ENCODE assay signal across 8 mouse cellular contexts in the genomic region with DNA sequence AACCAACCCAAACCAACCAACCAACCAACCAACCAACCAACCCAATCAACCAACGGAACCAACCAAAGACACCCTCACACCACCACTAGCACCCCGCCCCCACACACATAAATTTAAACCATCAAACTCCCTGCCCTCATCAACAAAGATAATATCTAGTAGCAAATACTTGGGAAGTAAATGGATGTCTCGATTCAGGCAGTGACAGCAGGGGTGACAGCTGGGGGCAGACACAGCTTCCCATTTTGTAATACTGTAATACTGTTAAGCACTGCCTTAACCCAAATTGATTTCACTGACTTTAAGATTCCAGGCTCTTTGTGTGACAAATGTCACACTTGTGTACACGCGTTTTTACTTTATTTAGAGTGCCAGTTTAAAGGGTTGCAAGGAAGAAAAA. TPM values are rescaled to one million over a fixed set of nuclear protein-coding genes. Genes with fewer than 3 reads are reported as not detected.
DNase-seq lines count a peak whose midpoint lies in the region; ATAC-seq and TF ChIP-seq lines count a peak whose summit lies in the region.

No protein-coding gene starts in this region.

- H3K4me1 ChIP-seq in heart, embryonic 10.5 days = peaks cover 12% of the 10 kb centered on the region
- H3K4me1 ChIP-seq in hindbrain, embryonic 14.5 days (replicated peaks; ENCODE audit: control insufficient read depth, insufficient read depth, low read length) = no peaks in the 10 kb centered on the region; the same call in 1 of the 2 replicates
- H3K4me1 ChIP-seq in liver, postnatal 0 days (ENCODE audit: insufficient read depth) = 0 out of 2 replicates have a peak, but pooled peaks cover 5% of the 10 kb centered on the region

- no peak overlapping the region for H3K27ac ChIP-seq in heart, embryonic 10.5 days
- no peak overlapping the region for H3K27ac ChIP-seq in hindbrain, embryonic 14.5 days
- no peak overlapping the region for H3K27ac ChIP-seq in liver, postnatal 0 days (ENCODE audit: low read depth)

- peaks cover 33% of the 10 kb centered on the region for H3K27me3 ChIP-seq in heart, embryonic 10.5 days (ENCODE audit: insufficient read depth, poor library complexity, severe bottlenecking)
- peaks cover 3% of the 10 kb centered on the region; the same call in 1 of the 2 replicates for H3K27me3 ChIP-seq in hindbrain, embryonic 14.5 days (ENCODE audit: control insufficient read depth, insufficient read depth, low read length)
- H3K27me3 ChIP-seq in liver, postnatal 0 days (ENCODE audit: insufficient read depth, low read length) = no peaks in the 10 kb centered on the region

- no peak overlapping the region for H3K9ac ChIP-seq in hindbrain, embryonic 14.5 days
- H3K9ac ChIP-seq in liver, postnatal 0 days (replicated peaks) = no peak overlapping the region

- WGBS in heart, embryonic 10.5 days = 49% methylated on average over 5 of the region's 5 CpGs
- WGBS in hindbrain, embryonic 14.5 days = 47% methylated on average over 5 of the region's 5 CpGs
- WGBS in liver, postnatal 0 days (ENCODE audit: insufficient replicate concordance) = 38% methylated on average over 5 of the region's 5 CpGs

- ATAC-seq in hindbrain, embryonic 14.5 days (ENCODE audit: low FRiP score) = no peak
- ATAC-seq in liver, postnatal 0 days = no peak

- TF ChIP-seq CTCF in liver, postnatal 0 days (IDR thresholded peaks at IDR 0.05; ENCODE audit: low read depth) = no peak

- peak overlapping the region; percentile 97 for H3K4me2 ChIP-seq in hindbrain, embryonic 14.5 days (replicated peaks)
- H3K4me2 ChIP-seq in liver, postnatal 0 days (ENCODE audit: low read depth, low read length) = peak overlapping the region; percentile 81

- intact Hi-C loops in heart, postnatal 10 days (cut with DNase I) = loop anchor here (10.0 kb wide), 2 partner anchors 276 to 1504 kb away; no protein-coding TSS in a partner anchor

- no peak for TF ChIP-seq EP300 in liver, postnatal 0 days (IDR thresholded peaks at IDR 0.05; ENCODE audit: low read depth)

- no peaks in the 10 kb centered on the region for H3K9me3 ChIP-seq in heart, embryonic 10.5 days
- peaks cover 13% of the 10 kb centered on the region; the same call in 1 of the 2 replicates for H3K9me3 ChIP-seq in hindbrain, embryonic 14.5 days (ENCODE audit: control insufficient read depth, low read length)
- no peaks in the 10 kb centered on the region for H3K9me3 ChIP-seq in liver, postnatal 0 days (ENCODE audit: low read length)

- no peak for DNase-seq in heart, embryonic 10.5 days (ENCODE audit: low spot score)
- no peak for DNase-seq in heart, postnatal 10 days
- DNase-seq in MEL-GATA-1-ER (ENCODE audit: extremely low read depth, low read depth) = peak; percentile 25
- DNase-seq in hindbrain, embryonic 14.5 days (ENCODE audit: low spot score) = no peak
- DNase-seq in liver, postnatal 0 days = no peak
- DNase-seq in spleen, postnatal 4 days (ENCODE audit: low spot score in 2 of 2) = no peak
- no peak for DNase-seq in right cerebral cortex, postnatal 14 days
- no peak for DNase-seq in natural killer cell, adult 2 months (ENCODE audit: low spot score in 2 of 2)

- no peaks in the 10 kb centered on the region for H3K36me3 ChIP-seq in heart, embryonic 10.5 days
- H3K36me3 ChIP-seq in hindbrain, embryonic 14.5 days (replicated peaks; ENCODE audit: control insufficient read depth, insufficient read depth) = no peaks in the 10 kb centered on the region
- no peaks in the 10 kb centered on the region for H3K36me3 ChIP-seq in liver, postnatal 0 days (replicated peaks; ENCODE audit: insufficient read depth, low read length)

- H3K4me3 ChIP-seq in heart, embryonic 10.5 days = peak overlapping the region; percentile 77
- peak overlapping the region; percentile 65; the same call in 1 of the 2 replicates for H3K4me3 ChIP-seq in hindbrain, embryonic 14.5 days (replicated peaks; ENCODE audit: low read length)
- H3K4me3 ChIP-seq in liver, postnatal 0 days (ENCODE audit: low read depth, low read length) = peak overlapping the region; percentile 57; the same call in 1 of the 2 replicates

RNA-seq across cellular contexts. Expression of a gene that starts 1.2 kb away (rescaled TPM):
- polyA plus RNA-seq in heart, embryonic 10.5 days (2016; fragmentation: Nextera tagmentation; extraction: Ambion mirVana) = 6.0 and 10.8 TPM in 2 replicates
- 10 to 100 TPM; 41.8 to 44.4 TPM for total RNA-seq in heart, postnatal 10 days (2021)
- polyA plus RNA-seq in hindbrain, embryonic 14.5 days (2014; fragmentation: Nextera tagmentation; extraction: Ambion mirVana) = 9.9 and 11.4 TPM in 2 replicates
- 0.82 and 1.1 TPM in 2 replicates for polyA plus RNA-seq in liver, postnatal 0 days (2015; fragmentation: Nextera tagmentation; extraction: Ambion mirVana)
